Mouse (Mus musculus) CD4-positive, CD25-positive, alpha-beta regulatory T cell, adult 2 months (primary cell): ENCODE measurements around the gene Cpeb3.
"Not testable (repeated sequence)": the region's sequence is repeated elsewhere in the genome, so short reads cannot be mapped to it uniquely, and the experiment has no call there.

Experiments
- DNase-seq: peaks from one replicate; pipeline ENCODE4 v3.0.0-alpha.2; 2012; ENCODE audit warnings: low read depth, low spot score

The Cpeb3 gene

DNA sequence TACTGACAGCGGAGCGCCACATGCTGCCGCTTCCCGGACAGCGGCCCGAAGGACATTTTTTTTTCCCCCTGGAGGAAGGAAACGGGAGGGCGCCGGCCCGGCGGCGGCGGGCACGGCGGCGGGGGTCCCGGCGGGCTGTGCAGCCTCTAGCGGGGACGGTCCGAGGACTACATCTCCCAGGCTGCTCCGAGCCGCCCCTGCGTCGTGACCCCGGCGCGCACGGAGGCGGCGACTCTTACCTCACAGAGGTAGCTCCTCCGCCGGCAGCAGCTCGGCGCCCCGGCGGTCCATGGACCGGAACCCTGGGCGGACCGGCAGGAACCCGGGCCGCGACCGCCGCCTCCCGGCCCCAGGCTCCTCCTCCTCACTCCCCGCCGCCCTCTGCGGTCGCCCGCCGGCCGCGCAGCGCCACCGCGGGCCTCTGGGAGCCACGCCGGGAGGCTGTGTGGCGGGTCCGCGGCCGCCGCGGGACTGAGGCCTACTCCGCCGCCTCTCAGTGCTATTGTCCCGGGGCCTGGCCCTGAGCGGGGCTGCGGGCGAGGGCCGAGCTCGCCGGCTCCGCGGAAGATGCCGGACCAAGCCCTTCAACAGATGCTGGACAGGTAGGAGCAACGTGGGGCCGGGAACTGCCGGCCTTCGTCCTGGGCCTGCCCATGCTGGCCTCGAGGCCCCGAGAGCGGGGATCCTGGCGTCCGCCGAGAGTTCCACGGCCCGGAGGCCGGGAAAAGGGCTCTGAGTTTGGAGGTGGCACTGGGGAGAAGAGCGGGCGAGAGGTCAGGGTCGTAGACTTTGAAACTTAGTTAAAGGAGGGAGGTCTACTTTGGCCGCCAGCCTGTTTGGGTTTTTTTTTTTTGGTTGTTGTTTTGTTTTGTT lies 862 bp downstream of the Cpeb3 start, which contains the start of gene March5:
Gene March5 (plus strand): TSS at position 241 of the 873 bp plus-strand sequence.
- peak; percentile 89 for DNase-seq

DNA sequence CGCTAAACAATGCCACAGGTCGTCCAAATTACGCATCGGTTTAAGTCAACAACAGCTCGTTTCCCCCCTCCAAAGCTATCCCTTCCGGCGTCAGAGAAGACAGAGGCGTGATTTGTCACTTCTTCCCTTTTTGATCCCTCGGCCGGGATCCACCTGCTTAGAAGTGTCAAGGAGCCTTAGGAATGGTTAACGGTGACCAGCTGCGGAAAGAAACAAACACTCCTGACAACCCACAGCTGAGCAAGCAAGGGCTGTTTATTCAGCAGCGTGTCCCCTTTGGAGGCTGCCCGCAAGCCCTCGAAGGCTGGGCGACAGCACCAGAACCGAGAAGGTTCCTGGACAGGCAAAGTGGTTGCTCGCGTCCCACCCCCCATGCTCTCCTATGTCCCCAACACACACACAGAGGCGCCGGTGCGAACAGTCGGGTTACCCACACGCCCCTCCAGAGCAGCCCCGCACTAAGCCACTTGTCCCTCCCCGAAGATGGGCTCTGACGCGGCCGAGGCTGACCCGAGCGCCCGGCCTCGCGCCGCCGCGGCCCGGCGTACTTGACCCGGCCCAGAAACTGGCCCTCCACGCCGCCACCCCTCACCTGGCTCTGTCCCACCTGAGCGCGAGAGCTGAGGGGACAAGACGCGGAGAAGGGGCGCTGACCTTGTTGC lies 1.6 kb downstream of the Cpeb3 start:
- DNase-seq, result peak; percentile 49

DNA sequence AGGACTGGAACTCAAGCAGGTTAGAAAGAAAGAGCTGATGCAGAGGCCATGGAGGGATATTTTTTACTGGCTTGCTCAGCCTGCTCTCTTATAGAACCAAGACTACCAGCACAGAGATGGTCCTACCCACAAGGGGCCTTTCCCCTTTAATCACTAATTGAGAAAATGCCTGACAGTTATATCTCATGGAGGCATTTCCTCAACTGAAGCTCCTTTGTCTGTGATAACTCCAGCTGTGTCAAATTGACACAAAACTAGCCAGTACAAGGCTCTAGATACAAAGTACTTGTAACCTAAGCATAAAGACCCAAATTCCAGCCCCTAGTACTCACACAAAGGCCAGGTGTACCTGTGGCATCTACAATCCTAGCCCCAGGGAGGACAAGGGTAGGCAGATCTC lies 3.2 kb downstream of the Cpeb3 start:
- DNase-seq, result not testable (repeated sequence)

DNA sequence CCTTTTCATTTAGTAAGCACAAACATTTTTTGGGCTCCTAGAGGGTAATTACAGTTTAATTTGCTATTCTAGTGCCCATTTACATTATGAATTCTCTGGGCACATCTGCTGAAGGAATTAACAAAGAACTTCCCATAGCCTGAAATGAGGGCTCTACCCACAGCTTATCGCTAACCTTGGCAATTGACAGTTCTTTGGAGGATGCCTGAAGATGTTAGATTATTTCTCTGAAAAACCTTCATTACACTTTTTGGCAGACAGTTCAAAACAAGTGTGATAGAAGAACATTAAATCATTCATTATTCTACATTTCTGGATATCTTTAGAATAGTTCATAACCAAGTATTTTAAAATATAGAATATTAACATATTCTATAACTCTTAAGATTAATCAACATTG lies 5.0 kb downstream of the Cpeb3 start:
- DNase-seq, result no peak

DNA sequence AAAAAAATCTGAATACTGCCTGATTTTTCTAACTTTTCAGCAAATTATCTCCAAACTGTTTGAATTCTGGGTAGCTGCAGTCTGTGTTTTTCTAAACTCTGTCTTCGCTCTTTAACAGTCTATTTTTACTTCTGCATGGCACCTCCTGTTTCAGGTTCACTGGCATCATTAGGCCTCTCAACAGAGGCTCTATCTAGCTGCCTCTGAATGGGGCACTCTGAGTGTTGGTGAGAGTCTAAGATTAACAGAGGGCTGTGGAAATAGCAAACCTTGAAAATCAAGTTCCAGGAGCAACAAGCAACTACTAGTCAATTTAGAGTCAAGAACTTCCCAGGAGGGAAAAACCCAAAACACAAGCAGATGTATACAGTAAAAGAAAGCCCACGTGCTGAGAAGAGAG lies 8.5 kb downstream of the Cpeb3 start:
- DNase-seq, result no peak

DNA sequence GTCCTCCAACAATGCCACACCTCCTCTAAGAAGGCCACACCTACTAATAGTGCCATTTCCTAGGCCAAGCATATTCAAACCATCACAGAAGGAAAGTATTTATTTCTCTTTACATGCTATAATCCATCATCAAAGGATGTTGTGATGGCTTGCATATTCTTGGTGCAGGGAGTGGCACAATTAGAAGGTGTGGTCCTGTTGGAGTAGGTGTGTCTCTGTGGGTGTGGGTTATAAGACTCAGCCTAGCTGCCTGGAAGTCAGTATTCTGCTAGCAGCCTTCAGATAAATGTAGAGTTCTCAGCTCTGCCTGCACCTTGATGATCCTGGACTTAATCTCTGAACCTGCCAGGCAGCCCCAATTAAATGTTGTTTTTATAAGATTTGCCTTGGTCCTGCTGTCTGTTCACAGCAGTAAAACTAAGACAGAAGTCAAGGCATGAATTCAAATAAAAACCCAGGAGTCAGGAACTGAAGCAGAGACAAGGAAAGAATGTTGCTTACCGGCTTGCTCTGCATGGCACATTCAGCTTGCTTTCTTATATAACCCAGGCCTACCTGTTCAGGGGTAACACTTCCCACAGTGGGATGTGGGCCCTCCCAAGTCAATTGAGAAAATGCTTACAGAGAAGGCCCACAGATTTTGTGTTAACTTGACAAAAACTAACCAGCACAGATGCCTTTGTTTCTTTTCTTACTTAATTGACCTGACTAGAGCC lies 10.1 kb downstream of the Cpeb3 start:
- no peak for DNase-seq

DNA sequence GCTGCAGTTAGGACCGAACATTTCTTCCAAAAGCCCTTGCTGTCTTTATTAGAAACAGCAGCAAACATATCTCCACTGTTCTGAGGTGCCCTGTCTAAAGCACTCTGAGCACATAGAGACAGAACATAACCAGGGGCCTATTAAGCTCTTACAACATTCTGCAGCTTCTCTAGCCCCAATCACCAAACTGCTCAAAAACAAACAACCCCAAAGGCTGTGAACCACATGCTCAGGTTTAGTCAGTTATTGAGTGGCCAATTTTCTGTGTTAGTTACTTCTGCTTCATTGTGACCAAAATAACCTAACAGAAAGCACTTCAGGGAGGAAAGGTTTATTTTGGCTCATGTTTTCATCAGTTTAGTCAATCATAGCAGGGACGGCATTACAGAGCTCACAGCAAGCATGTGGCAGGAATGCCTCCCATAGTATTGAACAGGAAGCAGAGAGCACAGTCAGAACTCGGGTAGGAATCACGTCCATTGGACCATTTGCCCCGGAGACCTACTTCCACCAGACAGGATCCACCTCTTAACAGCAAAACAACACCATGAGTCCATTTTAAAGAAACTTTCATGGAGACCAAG lies 15.8 kb downstream of the Cpeb3 start:
- DNase-seq, result no peak

DNA sequence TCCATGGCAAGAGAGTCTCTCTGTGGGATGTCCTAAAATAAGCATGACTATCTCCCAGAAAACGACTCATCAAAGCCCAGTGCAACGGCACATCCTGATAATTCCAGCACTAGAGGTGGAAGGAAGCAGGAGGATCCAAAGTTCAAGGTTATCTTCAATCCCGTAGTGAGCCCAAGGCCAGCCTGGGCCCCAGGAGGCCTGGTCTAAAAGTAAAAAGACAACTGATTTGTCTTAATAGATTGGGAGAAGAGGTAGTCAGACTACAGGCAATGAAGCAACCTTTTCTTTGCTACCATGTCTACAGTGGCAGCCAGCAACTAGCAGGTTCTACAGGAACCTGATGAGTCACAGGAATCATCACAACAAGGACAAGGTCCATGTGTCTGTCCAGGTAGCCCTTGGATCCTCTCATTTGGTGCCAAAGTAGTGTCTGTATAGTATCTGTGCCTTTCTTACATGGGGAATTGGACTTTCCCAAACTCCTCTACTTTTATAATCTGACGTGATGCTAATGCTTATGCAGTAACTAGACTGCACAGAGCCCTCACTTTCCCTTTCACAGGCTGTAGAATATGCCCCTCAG lies 19.9 kb downstream of the Cpeb3 start:
- DNase-seq, result no peak

DNA sequence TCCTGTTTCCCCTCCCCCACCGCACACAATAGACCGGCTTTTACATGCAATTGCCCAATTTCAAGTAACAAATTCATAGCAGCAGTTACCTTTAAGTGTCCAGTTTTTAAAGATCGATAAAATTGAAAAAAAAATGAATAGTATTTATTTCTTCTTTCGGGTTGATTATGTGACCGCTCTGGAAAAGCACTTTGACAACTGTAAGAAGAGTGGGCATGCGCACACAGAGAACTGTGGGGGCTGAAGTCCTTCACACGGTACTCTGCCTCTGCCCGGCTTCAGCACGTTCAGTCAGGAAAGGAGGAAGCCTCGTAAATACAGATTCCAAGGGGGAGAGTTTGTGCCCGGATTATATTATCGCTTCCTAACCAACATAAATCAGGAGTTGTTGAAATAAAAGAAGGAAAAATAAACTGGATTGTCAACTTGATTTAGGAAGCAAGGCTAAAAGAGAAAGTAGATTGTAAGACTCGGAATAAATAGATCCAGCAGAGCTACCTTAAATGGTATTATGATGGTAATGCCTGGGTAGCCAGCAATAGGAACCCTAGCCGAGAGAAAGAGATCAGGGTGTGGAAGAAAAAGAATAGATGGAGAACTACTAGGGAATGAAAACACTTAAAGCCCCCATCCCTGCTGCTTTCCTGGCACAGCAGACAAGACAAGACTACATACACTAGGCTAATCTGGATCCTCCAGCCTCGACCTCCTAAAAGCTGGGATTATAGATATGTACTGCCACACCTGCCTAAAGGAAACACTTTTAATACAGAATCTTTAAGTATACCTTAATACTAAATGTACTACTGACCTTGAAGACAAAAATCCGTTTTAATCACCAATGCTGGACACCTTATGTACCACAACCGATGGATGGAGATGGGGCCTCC lies 30.3 kb downstream of the Cpeb3 start:
- DNase-seq, result peak; percentile 16

DNA sequence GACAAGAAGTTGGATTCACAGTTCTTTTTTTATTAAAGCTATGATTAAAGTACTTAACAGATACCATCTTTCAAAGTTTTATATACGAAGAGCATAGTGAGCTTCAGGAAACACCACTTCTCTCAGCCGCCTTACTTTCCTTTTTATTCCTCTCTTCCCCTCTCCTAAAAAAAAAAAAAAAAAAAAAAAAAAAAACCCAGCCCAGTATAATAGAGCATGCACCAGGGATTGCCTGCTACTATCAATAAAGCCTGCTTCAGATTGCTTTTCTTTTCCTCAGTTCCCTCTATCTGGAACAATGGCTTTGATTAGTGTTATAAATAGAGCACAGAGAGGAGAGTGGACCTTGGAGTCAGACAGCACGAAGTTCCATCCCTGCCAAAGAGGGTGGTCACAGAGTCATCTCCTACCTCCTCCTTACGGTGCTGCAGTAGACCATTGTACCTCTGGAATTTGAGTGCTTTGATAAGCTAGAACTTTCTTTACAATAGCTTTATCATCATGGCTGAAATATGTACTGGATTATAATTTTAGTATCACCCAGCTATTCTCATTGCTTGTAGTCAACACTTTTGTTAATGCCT lies 31.4 kb downstream of the Cpeb3 start:
- DNase-seq, result no peak

DNA sequence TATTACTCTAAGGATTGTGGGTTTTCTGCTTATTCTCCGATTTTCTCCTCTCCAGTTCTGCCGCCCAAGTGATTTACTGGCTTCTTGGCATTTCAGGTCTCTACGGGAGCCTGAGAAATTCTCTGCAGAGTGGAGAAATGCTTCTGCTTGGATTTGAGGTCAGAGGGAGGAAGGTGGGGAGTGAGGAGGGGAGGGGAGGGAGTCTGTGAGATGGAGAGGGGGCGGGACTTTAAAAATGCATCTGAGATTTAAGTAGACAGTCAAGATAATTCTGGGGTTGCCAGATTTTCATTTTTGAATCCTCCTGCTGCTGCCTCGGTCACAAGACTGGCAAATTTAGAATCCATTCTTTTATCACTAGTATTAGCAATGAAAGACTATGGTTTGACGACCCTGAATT lies 32.5 kb downstream of the Cpeb3 start:
- DNase-seq, result peak; percentile 30

DNA sequence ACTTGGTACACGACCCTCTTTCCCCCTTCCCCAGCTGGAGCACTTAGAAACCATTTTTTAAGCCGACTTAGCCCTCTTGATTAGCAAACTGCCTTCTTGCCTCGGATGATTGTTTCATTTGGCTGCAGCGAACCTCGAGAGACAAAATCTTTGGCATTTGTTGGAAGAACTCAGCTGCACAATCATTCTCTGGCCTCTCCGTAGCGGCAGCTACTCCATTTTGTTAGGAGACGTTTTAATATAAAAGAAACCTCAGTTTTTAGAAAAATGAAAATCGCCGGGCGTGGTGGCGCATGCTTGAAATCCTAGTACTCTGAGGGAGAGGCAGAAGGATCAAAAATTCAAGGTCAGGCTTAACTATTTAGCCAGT lies 33.0 kb downstream of the Cpeb3 start:
- DNase-seq, result no peak

DNA sequence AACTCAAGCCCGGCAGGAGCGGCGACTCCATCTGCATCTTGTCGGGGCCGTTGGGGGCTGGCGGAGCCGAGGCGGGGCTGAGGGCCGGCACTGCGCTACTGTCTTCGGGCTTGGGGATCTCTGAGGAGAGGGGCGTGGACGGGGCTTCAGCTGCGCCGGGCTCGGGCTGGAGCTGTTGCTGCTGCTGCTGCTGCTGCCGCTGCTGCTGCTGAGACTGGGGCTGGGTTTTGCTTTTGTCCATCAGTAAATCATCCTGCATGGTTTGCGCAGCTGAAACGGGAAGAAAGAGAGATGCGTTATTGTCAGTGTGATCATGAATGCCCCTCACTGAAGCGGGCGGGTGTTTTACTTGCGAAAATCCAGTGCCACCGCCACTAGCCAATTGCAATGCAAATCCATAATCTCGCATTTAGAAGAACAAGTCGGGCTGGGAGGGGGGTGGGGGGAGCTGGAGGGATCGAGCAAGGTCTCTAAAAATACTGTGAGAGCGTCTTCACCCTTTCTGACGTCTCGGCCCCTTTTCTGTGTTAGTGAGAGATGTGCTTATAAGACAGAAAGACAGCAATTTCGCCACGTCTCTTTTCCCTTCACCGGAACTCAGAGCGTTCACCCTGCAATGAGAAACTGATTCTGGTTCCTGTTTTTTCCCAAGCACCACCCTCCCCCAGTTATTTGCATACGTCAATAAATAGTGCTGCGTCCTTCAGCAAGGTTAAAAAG lies 33.5 kb downstream of the Cpeb3 start:
- peak; percentile 41 for DNase-seq

DNA sequence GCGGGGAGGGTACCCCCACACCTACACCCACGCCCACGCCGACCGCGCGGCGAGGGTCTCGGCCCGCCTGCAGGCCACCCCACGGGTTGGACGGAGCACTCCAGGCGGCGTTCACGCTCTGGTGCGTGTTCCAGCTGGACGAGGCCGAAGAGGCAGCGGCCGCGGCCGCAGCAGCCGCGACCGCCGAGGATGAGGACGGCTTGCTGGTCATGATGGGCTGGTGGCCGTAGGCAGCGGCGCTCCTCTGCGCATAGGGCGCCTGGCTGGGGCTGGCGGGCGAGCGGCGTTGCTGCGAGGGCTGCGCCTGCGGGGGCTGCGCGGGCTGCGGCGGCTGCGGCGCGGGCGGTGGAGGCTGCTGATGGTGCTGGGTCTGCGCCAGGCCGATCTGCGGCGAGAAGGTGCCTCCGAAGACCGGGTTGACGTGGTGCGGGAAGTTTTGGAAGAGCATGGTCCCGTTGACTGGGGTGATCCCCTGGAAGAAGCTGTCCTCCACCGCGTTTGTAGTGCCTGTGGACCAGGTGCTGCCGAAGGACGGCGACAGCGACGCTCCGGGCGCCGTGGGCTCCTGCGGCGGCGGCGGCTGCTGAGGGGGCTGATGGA lies 34.2 kb downstream of the Cpeb3 start:
- DNase-seq, result peak; percentile 47

DNA sequence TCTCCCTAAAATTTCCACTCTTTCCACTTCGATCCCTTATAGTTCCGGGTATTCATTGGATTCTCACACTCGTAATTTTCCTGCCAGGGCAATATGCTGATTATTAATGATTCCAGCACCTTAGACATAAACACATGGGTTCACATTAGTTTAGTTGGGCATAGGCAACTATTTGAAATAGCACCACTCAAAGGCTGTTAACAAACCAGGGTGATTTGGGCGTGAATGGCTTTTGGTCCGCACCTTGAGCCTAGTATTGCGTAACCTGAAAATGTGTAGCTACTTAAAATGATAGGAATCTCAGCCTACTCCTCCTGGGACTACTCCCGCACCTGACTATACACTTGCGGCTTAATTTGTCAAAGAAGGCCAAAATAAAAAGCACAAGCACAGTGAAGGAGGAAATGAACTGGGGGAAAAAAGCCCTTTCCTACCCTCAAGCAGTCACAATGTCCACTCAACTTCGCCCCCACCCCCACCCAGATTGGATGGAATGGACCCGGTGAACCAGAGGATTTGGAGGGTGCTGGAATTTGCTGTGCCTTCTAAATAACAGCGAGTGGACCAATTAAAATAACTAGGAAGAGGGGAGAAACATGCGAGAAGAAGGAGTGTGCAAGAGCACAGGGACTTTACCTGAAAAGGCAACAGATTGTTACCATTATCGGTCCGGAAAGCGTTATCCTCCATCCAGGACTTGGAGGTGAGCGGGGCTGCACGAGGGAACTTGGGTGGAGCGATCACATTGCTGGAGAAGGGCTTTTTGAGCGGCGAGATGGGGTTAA lies 34.9 kb downstream of the Cpeb3 start:
- no peak for DNase-seq

DNA sequence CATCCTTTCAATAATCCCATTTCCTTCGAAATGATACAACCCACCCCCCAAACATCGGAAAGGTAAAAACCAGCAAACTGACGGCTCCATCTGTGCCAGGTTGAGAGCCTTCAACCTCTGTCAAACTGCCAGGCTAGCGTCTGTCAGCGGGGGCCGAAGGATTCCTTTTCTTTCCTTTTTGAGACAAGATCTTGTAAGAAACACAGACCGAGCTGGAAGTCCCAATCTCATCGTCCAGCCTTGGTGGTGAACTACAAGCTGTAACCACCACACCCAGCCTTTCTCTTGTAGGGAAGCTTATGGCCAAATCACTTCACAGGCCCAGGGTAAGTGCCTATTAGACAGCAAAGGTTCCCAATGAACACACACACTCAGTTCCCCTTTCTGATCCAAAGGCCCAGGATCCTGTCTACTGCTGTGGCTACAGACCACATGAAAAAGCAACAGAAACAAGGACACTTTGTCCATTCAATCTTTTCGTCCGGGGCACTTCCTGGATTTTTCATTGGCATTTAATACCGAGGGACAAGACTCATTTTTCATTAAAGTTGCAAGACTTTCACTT lies 35.8 kb downstream of the Cpeb3 start:
- DNase-seq, result no peak

DNA sequence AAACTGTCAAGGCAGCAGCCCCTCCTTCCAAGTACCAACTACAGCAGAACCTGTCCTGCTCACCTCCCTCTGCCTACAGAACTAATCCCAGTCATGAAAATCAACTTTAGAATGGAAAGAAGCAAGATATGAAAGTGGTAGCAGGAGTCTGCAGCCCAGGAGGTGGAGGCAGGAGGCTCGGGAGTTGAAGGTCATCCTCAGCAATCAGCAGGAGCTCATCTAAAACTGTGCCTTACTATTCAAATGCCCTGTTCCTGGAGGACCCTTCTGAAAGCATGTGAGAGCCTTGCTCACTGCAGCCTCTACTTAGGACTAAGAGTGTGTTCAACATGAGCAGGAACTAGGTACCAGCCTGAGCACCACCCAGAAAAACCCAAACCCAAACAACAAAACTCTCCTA lies 36.3 kb downstream of the Cpeb3 start:
- DNase-seq, result no peak

DNA sequence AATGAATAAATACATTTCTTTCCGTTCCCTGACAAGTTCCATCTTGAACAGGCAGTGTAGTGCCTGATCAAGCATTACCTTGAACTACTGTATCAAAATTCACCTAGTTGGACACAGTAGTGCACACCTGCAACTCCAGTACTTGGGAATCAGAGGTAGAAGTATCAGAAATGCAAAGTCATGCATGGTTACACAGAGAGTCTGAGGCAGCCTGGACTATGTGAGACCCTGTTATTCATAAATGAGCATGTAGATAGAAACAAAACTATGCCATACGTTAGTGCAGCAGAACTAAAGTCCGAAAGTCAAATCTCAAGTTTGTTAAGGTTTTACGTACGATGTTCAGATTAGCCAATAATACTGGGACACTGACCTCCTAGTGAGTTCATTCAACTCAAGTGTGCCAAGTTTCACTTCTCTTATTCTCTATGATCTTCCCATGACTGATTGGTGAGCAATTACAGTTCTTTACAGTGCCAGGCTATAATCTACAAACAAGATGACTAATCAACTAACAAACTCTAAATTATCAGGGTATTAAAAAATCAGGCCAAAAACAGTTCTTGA lies 51.5 kb downstream of the Cpeb3 start:
- no peak for DNase-seq
